Mouse (Mus musculus) stomach, postnatal 0 days (tissue): ENCODE measurements around the gene Rbpms2.

Source experiments
- CTCF ChIP-seq: IDR thresholded peaks from 2 replicates; pipeline ENCODE4 v1.5.1; 2016; ENCODE audit warnings: antibody characterized with exemption, low read depth, mild to moderate bottlenecking, moderate library complexity
- EP300 ChIP-seq: optimal IDR thresholded peaks from 2 replicates; pipeline ENCODE3; 2016; ENCODE audit warnings: antibody characterized with exemption

GRCm38 (mm10) chr9:65697356-65697755 is 67.9 kb downstream of the Rbpms2 start:
- no peak for TF ChIP-seq EP300
- TF ChIP-seq CTCF, result no peak
